Mouse (Mus musculus): ENCODE measurements around the gene Bgn. TPM values are rescaled to one million over a fixed set of nuclear protein-coding genes. Genes with fewer than 3 reads are reported as not detected.
A peak's percentile ranks its signal among the peaks of the same experiment; 100 is the strongest.

The Bgn gene
- polyA plus RNA-seq, 1 experiment from 2014 or later, result 176 TPM

GRCm38 (mm10) chrX:73543340-73543739, 59.9 kb downstream of the Bgn start:
- Histone ChIP-seq H3K4me2 (replicated peaks; ENCODE audit: low read depth, low read length) (no peak overlapping the region), H3K36me3 (ENCODE audit: insufficient read depth, low read length) (no peaks in the 10 kb centered on the region), H3K4me1 (ENCODE audit: insufficient read depth, low read depth, low read length) (no peaks in the 10 kb centered on the region), H3K9me3 (ENCODE audit: low read length) (no peaks in the 10 kb centered on the region), H3K27ac (ENCODE audit: low read length) (no peak overlapping the region), H3K9ac (replicated peaks; ENCODE audit: low read depth) (no peak overlapping the region), H3K27me3 (replicated peaks; ENCODE audit: insufficient read depth, low read length) (no peaks in the 10 kb centered on the region), H3K4me3 (ENCODE audit: low read depth, low read length) (no peak overlapping the region)
- TF ChIP-seq CTCF (IDR thresholded peaks at IDR 0.05), result peak; percentile 68
- TF ChIP-seq EP300 (IDR thresholded peaks at IDR 0.05), result no peak
- WGBS, result 42% methylated on average over 3 of the region's 3 CpGs
- ATAC-seq, result no peak; the same call in 1 of the 2 replicates
- peak; percentile 39 for DNase-seq (ENCODE audit: low spot score)

Other genes with a start within 250 kb of the Bgn start
- 0.50 TPM in 1 of 2 replicates, not detected in the other for gene Xlr4c, start 240.5 kb upstream of the Bgn start, polyA plus RNA-seq (2015; fragmentation: Nextera tagmentation; extraction: Ambion mirVana)
- gene Xlr3c, start 218.2 kb upstream of the Bgn start, polyA plus RNA-seq (2015; fragmentation: Nextera tagmentation; extraction: Ambion mirVana), result not detected in 2 replicates
- not detected in 2 replicates for gene Xlr5a, start 190.6 kb upstream of the Bgn start, polyA plus RNA-seq (2015; fragmentation: Nextera tagmentation; extraction: Ambion mirVana)
- gene Xlr5c, start 190.6 kb upstream of the Bgn start, polyA plus RNA-seq (2015; fragmentation: Nextera tagmentation; extraction: Ambion mirVana), result not detected in 2 replicates
- gene Gm45015, start 146.8 kb upstream of the Bgn start, polyA plus RNA-seq (2015; fragmentation: Nextera tagmentation; extraction: Ambion mirVana), result not detected in 2 replicates
- gene Zfp275, start 141.0 kb upstream of the Bgn start, polyA plus RNA-seq (2015; fragmentation: Nextera tagmentation; extraction: Ambion mirVana), result 3.6 and 4.3 TPM in 2 replicates
- not detected in 2 replicates for gene Gm18336, start 84.9 kb upstream of the Bgn start, polyA plus RNA-seq (2015; fragmentation: Nextera tagmentation; extraction: Ambion mirVana)
- 0.07 TPM in 1 of 2 replicates, not detected in the other for gene Zfp92, start 72.5 kb upstream of the Bgn start, polyA plus RNA-seq (2015; fragmentation: Nextera tagmentation; extraction: Ambion mirVana)
- gene Trex2, start 48.3 kb upstream of the Bgn start, polyA plus RNA-seq (2015; fragmentation: Nextera tagmentation; extraction: Ambion mirVana), result 0.27 TPM in 1 of 2 replicates, not detected in the other
- 31.8 and 32.3 TPM in 2 replicates for gene Haus7, start 24.6 kb upstream of the Bgn start, polyA plus RNA-seq (2015; fragmentation: Nextera tagmentation; extraction: Ambion mirVana)
- not detected in 2 replicates for gene Atp2b3, start 19.5 kb downstream of the Bgn start, polyA plus RNA-seq (2015; fragmentation: Nextera tagmentation; extraction: Ambion mirVana)
- 2.2 and 2.4 TPM in 2 replicates for gene Dusp9, start 155.8 kb downstream of the Bgn start, polyA plus RNA-seq (2015; fragmentation: Nextera tagmentation; extraction: Ambion mirVana)
- 3.9 and 5.5 TPM in 2 replicates for gene Pnck, start 176.5 kb downstream of the Bgn start, polyA plus RNA-seq (2015; fragmentation: Nextera tagmentation; extraction: Ambion mirVana)
- gene Slc6a8, start 189.5 kb downstream of the Bgn start, polyA plus RNA-seq (2015; fragmentation: Nextera tagmentation; extraction: Ambion mirVana), result 7.5 and 7.8 TPM in 2 replicates
- gene Bcap31, start 232.6 kb downstream of the Bgn start, polyA plus RNA-seq (2015; fragmentation: Nextera tagmentation; extraction: Ambion mirVana), result 321 and 324 TPM in 2 replicates
- 34.7 and 35.7 TPM in 2 replicates for gene Abcd1, start 233.0 kb downstream of the Bgn start, polyA plus RNA-seq (2015; fragmentation: Nextera tagmentation; extraction: Ambion mirVana)